Mouse (Mus musculus) liver (tissue): ENCODE measurements around the gene Capn12.
"Not testable (repeated sequence)": the region's sequence is repeated elsewhere in the genome, so short reads cannot be mapped to it uniquely, and the experiment has no call there.

Experiments
- DNase-seq: peaks from one replicate; pipeline ENCODE4 v3.0.0-alpha.2; 2020; ENCODE audit warnings: mixed read lengths

The Capn12 gene

GRCm38 (mm10) chr7:28879606-28880005 lies 1.6 kb upstream of the Capn12 start:
- no peak for DNase-seq

- DNase-seq: no peak
Measured at GRCm38 (mm10) chr7:28880554-28880953, 668 bp upstream of the Capn12 start.

- no peak for DNase-seq
Measured at GRCm38 (mm10) chr7:28883039-28883438, 1.8 kb downstream of the Capn12 start.

GRCm38 (mm10) chr7:28883704-28884103 lies 2.5 kb downstream of the Capn12 start:
- not testable (repeated sequence) for DNase-seq

- peak; percentile 35 for DNase-seq
Measured at GRCm38 (mm10) chr7:28886486-28886885, 5.3 kb downstream of the Capn12 start.

- DNase-seq: no peak
Measured at GRCm38 (mm10) chr7:28888701-28889161, 7.5 kb downstream of the Capn12 start.

- no peak for DNase-seq
Measured at GRCm38 (mm10) chr7:28892601-28893000, 11.4 kb downstream of the Capn12 start.

- peak; percentile 61 for DNase-seq
Measured at GRCm38 (mm10) chr7:28893643-28894265, 12.5 kb downstream of the Capn12 start.

GRCm38 (mm10) chr7:28894942-28895341 lies 13.7 kb downstream of the Capn12 start:
- peak; percentile 41 for DNase-seq

- DNase-seq: no peak
Measured at GRCm38 (mm10) chr7:28897661-28898060, 16.4 kb downstream of the Capn12 start.

- no peak for DNase-seq
Measured at GRCm38 (mm10) chr7:28899972-28900371, 18.8 kb downstream of the Capn12 start.

GRCm38 (mm10) chr7:28901311-28902125 lies 20.3 kb downstream of the Capn12 start:
- DNase-seq: no peak

- DNase-seq: no peak
Measured at GRCm38 (mm10) chr7:28902180-28902579, 21.0 kb downstream of the Capn12 start.

- no peak for DNase-seq
Measured at GRCm38 (mm10) chr7:28902809-28903208, 21.6 kb downstream of the Capn12 start.

- DNase-seq: no peak
Measured at GRCm38 (mm10) chr7:28903778-28904177, 22.6 kb downstream of the Capn12 start.

GRCm38 (mm10) chr7:28907195-28907594 lies 26.0 kb downstream of the Capn12 start:
- DNase-seq: no peak

- DNase-seq: no peak
Measured at GRCm38 (mm10) chr7:28911632-28912031, 30.4 kb downstream of the Capn12 start.

- no peak for DNase-seq
Measured at GRCm38 (mm10) chr7:28913171-28913570, 31.9 kb downstream of the Capn12 start.

GRCm38 (mm10) chr7:28916491-28916890 lies 35.3 kb downstream of the Capn12 start:
- no peak for DNase-seq

- no peak for DNase-seq
Measured at GRCm38 (mm10) chr7:28917503-28918426, 36.5 kb downstream of the Capn12 start.

GRCm38 (mm10) chr7:28918540-28918939 lies 37.3 kb downstream of the Capn12 start:
- DNase-seq: no peak

- DNase-seq: peak; percentile 66
Measured at GRCm38 (mm10) chr7:28919815-28920214, 38.6 kb downstream of the Capn12 start.

- DNase-seq: no peak
Measured at GRCm38 (mm10) chr7:28921178-28921577, 40.0 kb downstream of the Capn12 start.
